8 mouse cellular contexts compared by ENCODE assay signal in the genomic region with DNA sequence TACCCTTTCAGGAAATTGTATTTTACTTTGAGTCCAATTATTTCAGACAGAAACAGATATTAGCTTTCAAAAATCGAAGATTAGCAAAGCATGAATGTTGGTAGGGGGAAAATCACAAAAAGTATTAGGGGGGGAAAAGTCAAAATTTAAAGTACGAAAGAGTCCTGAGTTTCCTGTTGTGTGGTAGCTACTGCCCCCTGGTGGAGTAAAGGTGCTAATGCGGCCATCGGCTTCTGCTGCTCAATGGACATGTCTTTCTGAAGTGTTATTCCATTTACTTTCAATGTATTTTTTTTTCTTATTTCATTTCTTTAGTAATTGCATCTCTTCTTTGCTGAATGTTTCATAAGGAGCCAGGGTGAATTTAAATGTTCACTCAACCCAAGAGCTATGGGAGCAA.
DNase-seq lines count a peak whose midpoint lies in the region; ATAC-seq and TF ChIP-seq lines count a peak whose summit lies in the region.

No protein-coding gene starts in this region.

- DNase-seq in adrenal gland, adult (ENCODE audit: inconsistent age in 2 of 2, low spot score in 1 of 2): peak; percentile 32 to 81
- no peak for DNase-seq in adrenal gland, adult 8-10 months
- DNase-seq in 416B (ENCODE audit: low read depth): peak; percentile 60
- DNase-seq in hindlimb bud, embryonic 11.5 days (ENCODE audit: extremely low spot score, low read depth, low spot score): peak; percentile 33
- DNase-seq in limb, embryonic 11.5 days (ENCODE audit: low spot score): peak; percentile 77
- peak; percentile 76 to 81 for DNase-seq in right cerebral cortex, postnatal 10 days (ENCODE audit: low spot score in 2 of 2)

- H3K9ac ChIP-seq in limb, embryonic 11.5 days (ENCODE audit: low read length): no peak overlapping the region

- ATAC-seq in erythroid progenitor cell, adult 5-6 weeks (replicated peaks; ENCODE audit: low FRiP score, poor library complexity, severe bottlenecking): peak; percentile 67; the same call in 1 of the 2 replicates
- ATAC-seq in limb, embryonic 11.5 days (ENCODE audit: insufficient number of reproducible peaks, low FRiP score, low TSS enrichment, low read depth): no peak

- no peak for TF ChIP-seq POLR2A in bone marrow macrophage, adult 2 months (IDR thresholded peaks at IDR 0.05; ENCODE audit: borderline replicate concordance, low read depth, low read length)

- no peaks in the 10 kb centered on the region for H3K9me3 ChIP-seq in limb, embryonic 11.5 days (ENCODE audit: control insufficient read depth, low read length)

- H3K4me2 ChIP-seq in limb, embryonic 11.5 days (ENCODE audit: low read depth, severe bottlenecking): no peak overlapping the region

- peak; percentile 78 for TF ChIP-seq CTCF in bone marrow macrophage, adult 2 months (IDR thresholded peaks at IDR 0.05; ENCODE audit: low read depth, low read length)

- H3K27ac ChIP-seq in bone marrow macrophage, adult 2 months (ENCODE audit: insufficient read depth, low read depth, low read length): no peak overlapping the region
- H3K27ac ChIP-seq in limb, embryonic 11.5 days (replicated peaks; ENCODE audit: low read depth, low read length): no peak overlapping the region

- WGBS in limb, embryonic 11.5 days: 21% methylated on average over 4 of the region's 4 CpGs

- no peaks in the 10 kb centered on the region for H3K36me3 ChIP-seq in limb, embryonic 11.5 days (ENCODE audit: control insufficient read depth, insufficient read depth, low read length)

- no peaks in the 10 kb centered on the region for H3K27me3 ChIP-seq in limb, embryonic 11.5 days (ENCODE audit: control insufficient read depth, insufficient read depth, low read length)

- no peak overlapping the region for H3K4me3 ChIP-seq in bone marrow macrophage, adult 2 months (ENCODE audit: insufficient read depth, low read length)
- H3K4me3 ChIP-seq in limb, embryonic 11.5 days (ENCODE audit: low read depth, low read length): no peak overlapping the region

- H3K4me1 ChIP-seq in bone marrow macrophage, adult 2 months (ENCODE audit: control insufficient read depth, insufficient read depth, low read length): no peaks in the 10 kb centered on the region
- no peaks in the 10 kb centered on the region for H3K4me1 ChIP-seq in limb, embryonic 11.5 days (ENCODE audit: control insufficient read depth, insufficient read depth, low read length)
